Mouse (Mus musculus) liver, embryonic 14.5 days (tissue): Measurements from ENCODE around the gene Lrp10.

Source experiments
- CTCF ChIP-seq: IDR thresholded peaks from 2 replicates; pipeline ENCODE4 v1.5.1; 2016; ENCODE audit warnings: antibody characterized with exemption, low read depth, control low read depth
- EP300 ChIP-seq: IDR thresholded peaks from 2 replicates; pipeline ENCODE4 v1.6.1; 2016; ENCODE audit warnings: antibody characterized with exemption, low read depth

DNA sequence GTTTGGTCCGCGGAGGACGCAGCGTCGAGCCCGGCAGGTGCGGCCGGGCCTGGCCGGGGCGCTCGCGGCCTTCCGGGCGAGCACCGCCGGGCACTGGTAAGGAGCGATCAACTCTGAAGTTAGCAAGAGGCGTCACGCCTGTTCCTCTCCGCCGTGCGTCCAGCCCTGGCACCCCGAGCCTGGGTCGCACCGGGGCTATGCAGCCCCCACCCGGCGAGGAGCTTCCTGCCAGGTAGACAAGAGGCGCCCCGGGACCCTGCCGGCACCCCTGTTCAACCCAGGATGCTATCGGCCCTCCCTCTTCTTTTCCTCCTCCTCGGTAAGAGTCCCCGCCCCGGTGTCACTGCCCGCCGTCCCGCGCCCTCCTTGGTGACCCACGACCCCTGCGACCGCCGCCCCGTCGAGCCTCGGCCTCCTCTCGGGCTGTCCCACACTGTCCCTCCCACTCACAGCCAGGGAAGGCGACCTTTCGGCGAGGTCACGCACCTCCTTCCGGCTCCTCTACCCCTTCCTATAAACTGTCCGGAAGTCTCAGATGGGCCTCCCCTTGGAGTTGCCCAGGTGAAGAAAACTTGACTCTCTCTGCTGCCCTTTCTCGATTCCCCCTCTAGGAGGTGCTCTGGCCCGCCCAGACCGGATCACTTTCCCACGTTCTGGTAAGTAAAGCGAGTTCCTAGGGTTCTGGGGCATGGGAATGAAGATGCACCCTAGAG is 512 bp downstream of the Lrp10 start:
- TF ChIP-seq EP300: no peak
- peak; percentile 88 for TF ChIP-seq CTCF
